Mouse (Mus musculus) hindbrain, embryonic 13.5 days (tissue): ENCODE data around the gene Ccdc110. TPM values are rescaled to one million over a fixed set of nuclear protein-coding genes. Genes with fewer than 3 reads are reported as not detected.

Source experiments
- ATAC-seq: fragments of 200-750 bp; cut with Nextera tagmentation; 2 replicates; pipeline ENCODE4 v1.8.0; 2017; ENCODE audit warnings: moderate TSS enrichment; ENCODE audit not compliant: low FRiP score
- H3K27ac ChIP-seq: fragments of 300-500 bp; sonication (generic); 2 replicates; pipeline ENCODE4 v1.5.1; 2015; ENCODE audit warnings: inconsistent platforms, mild to moderate bottlenecking, moderate library complexity
- H3K27me3 ChIP-seq: fragments of 300-500 bp; sonication (generic); 2 replicates; pipeline ENCODE4 v1.6.1; 2015; ENCODE audit warnings: mild to moderate bottlenecking, inconsistent platforms
- H3K36me3 ChIP-seq: fragments of 300-500 bp; sonication (generic); 2 replicates; pipeline ENCODE4 v1.6.1; 2015; ENCODE audit warnings: mild to moderate bottlenecking, inconsistent platforms
- H3K4me1 ChIP-seq: fragments of 300-500 bp; sonication (generic); replicated peaks from 2 replicates; pipeline ENCODE4 v1.6.1; 2015; ENCODE audit warnings: inconsistent platforms
- H3K4me2 ChIP-seq: fragments of 300-500 bp; sonication (generic); 2 replicates; pipeline ENCODE4 v1.6.1; 2015; ENCODE audit warnings: inconsistent platforms, mild to moderate bottlenecking, moderate library complexity
- H3K4me3 ChIP-seq: fragments of 300-500 bp; sonication (generic); 2 replicates; pipeline ENCODE4 v1.5.1; 2015; ENCODE audit warnings: mild to moderate bottlenecking, inconsistent platforms
- H3K9ac ChIP-seq: fragments of 300-500 bp; sonication (generic); 2 replicates; pipeline ENCODE4 v1.6.1; 2015; ENCODE audit warnings: mild to moderate bottlenecking, inconsistent platforms
- H3K9me3 ChIP-seq: fragments of 300-500 bp; sonication (generic); 2 replicates; pipeline ENCODE4 v1.6.1; 2016; ENCODE audit warnings: inconsistent platforms
- WGBS: fragments of 180-500 bp; shearing (Covaris S2); methylation state at CpG from one replicate; pipeline ENCODE4 v1.1.7; 2015; 5-methylcytosine and 5-hydroxymethylcytosine counted together
- polyA plus RNA-seq: library from polyadenylated mRNA; unstranded; fragments of >200 nt; fragmentation: Nextera tagmentation; extraction: Ambion mirVana; gene quantifications from 2 replicates; pipeline ENCODE4 v1.2.1, GENCODE M21; 2015

The Ccdc110 gene
- polyA plus RNA-seq, 1 experiment from 2014 or later, result 0.19 TPM

- no peak overlapping the region for H3K9ac ChIP-seq
- no peak for ATAC-seq
- H3K9me3 ChIP-seq, result no peaks in the 10 kb centered on the region
- 61% methylated on average over 2 of the region's 2 CpGs for WGBS
- H3K4me3 ChIP-seq, result no peak overlapping the region
- H3K27ac ChIP-seq, result no peak overlapping the region
- H3K4me2 ChIP-seq, result no peak overlapping the region
- peaks cover 22% of the 10 kb centered on the region for H3K36me3 ChIP-seq
- H3K27me3 ChIP-seq, result no peaks in the 10 kb centered on the region
- no peaks in the 10 kb centered on the region for H3K4me1 ChIP-seq
Measured at GRCm38 (mm10) chr8:45988189-45988588, 53.8 kb downstream of the Ccdc110 start.

GRCm38 (mm10) chr8:45990631-45991310 lies 56.4 kb downstream of the Ccdc110 start:
- no peaks in the 10 kb centered on the region for H3K4me1 ChIP-seq
- H3K36me3 ChIP-seq, result peaks cover 24% of the 10 kb centered on the region
- no peak overlapping the region for H3K9ac ChIP-seq
- no peak for ATAC-seq
- no peaks in the 10 kb centered on the region for H3K27me3 ChIP-seq
- 95% methylated on average over 4 of the region's 4 CpGs for WGBS
- no peak overlapping the region for H3K27ac ChIP-seq
- H3K4me2 ChIP-seq, result no peak overlapping the region
- no peak overlapping the region for H3K4me3 ChIP-seq
- no peaks in the 10 kb centered on the region for H3K9me3 ChIP-seq

Other genes starting within 250 kb of the Ccdc110 start
- 18.1 and 20.0 TPM in 2 replicates for gene Pdlim3, start 49.2 kb upstream of the Ccdc110 start, polyA plus RNA-seq
- 5.6 and 5.8 TPM in 2 replicates for gene 1700029J07Rik, start 40.6 kb downstream of the Ccdc110 start, polyA plus RNA-seq
- 67.4 and 70.4 TPM in 2 replicates for gene Ufsp2, start 40.9 kb downstream of the Ccdc110 start, polyA plus RNA-seq
- gene Lrp2bp, start 64.7 kb downstream of the Ccdc110 start, polyA plus RNA-seq, result 0.48 and 0.65 TPM in 2 replicates
- 31.2 and 32.0 TPM in 2 replicates for gene Ankrd37, start 71.1 kb downstream of the Ccdc110 start, polyA plus RNA-seq
- 29.2 and 30.5 TPM in 2 replicates for gene Cfap97, start 217.2 kb downstream of the Ccdc110 start, polyA plus RNA-seq
- gene Snx25, start 217.5 kb downstream of the Ccdc110 start, polyA plus RNA-seq, result 6.4 TPM in 2 replicates